In genomic region chr7:24593621-24594308, GRCm38 (mm10) we compare ENCODE assay signal across 8 mouse cellular contexts. TPM values are rescaled to one million over a fixed set of nuclear protein-coding genes. Genes with fewer than 3 reads are reported as not detected.
A peak's percentile ranks its signal among the peaks of the same experiment; 100 is the strongest.
DNase-seq lines count a peak whose midpoint lies in the region; ATAC-seq and TF ChIP-seq lines count a peak whose summit lies in the region.

No protein-coding gene starts in this region.

- in situ Hi-C loops in ES-E14 (cut with MboI; ENCODE audit: low sequenced_read_pairs in 2 of 2, unreplicated experiment in 2 of 2), result no loop called here

- peak overlapping the region; percentile 78 to 85 for H3K4me3 ChIP-seq in ES-E14 (ENCODE audit: insufficient read depth in 1 of 2, low read depth in 1 of 2, low read length in 2 of 2, poor library complexity in 1 of 2, severe bottlenecking in 1 of 2)
- peak overlapping the region; percentile 61 for H3K4me3 ChIP-seq in forebrain, embryonic 12.5 days (replicated peaks)
- H3K4me3 ChIP-seq in lung, postnatal 0 days (ENCODE audit: low read depth, low read length), result peak overlapping the region; percentile 64

- intact Hi-C loops in heart, postnatal 14 days (cut with DNase I), result loop anchor here (5.0 kb wide), 1 partner anchor 46 kb away; the partner anchor contains the start of genes Pinlyp and Xrcc1

- H3K4me2 ChIP-seq in forebrain, embryonic 12.5 days, result peak overlapping the region; percentile 79
- H3K4me2 ChIP-seq in lung, postnatal 0 days (replicated peaks; ENCODE audit: low read depth, low read length), result peak overlapping the region; percentile 87

- peaks cover 0 to 5% of the 10 kb centered on the region in 2 experiments; a peak in 1 of 4 replicates for H3K4me1 ChIP-seq in ES-E14 (ENCODE audit: control insufficient read depth in 2 of 2, insufficient read depth in 2 of 2, low read length in 2 of 2, poor library complexity in 1 of 2)
- peaks cover 20% of the 10 kb centered on the region for H3K4me1 ChIP-seq in forebrain, embryonic 12.5 days
- no peaks in the 10 kb centered on the region for H3K4me1 ChIP-seq in lung, postnatal 0 days (ENCODE audit: insufficient read depth, low read depth, low read length)

- peaks cover 19% of the 10 kb centered on the region for H3K27me3 ChIP-seq in forebrain, embryonic 12.5 days
- no peaks in the 10 kb centered on the region for H3K27me3 ChIP-seq in lung, postnatal 0 days (replicated peaks; ENCODE audit: insufficient read depth, low read length)

- no peak for TF ChIP-seq EP300 in lung, postnatal 0 days (IDR thresholded peaks at IDR 0.05)

- no peaks in the 10 kb centered on the region for H3K36me3 ChIP-seq in ES-E14 (ENCODE audit: control insufficient read depth, insufficient read depth, low read length, poor library complexity, severe bottlenecking)
- H3K36me3 ChIP-seq in forebrain, embryonic 12.5 days (replicated peaks), result no peaks in the 10 kb centered on the region
- no peaks in the 10 kb centered on the region for H3K36me3 ChIP-seq in lung, postnatal 0 days (ENCODE audit: insufficient read depth, low read length)

- H3K27ac ChIP-seq in ES-E14 (ENCODE audit: insufficient read depth, low read depth, low read length, poor library complexity, severe bottlenecking), result no peak overlapping the region
- no peak overlapping the region for H3K27ac ChIP-seq in forebrain, embryonic 12.5 days
- no peak overlapping the region for H3K27ac ChIP-seq in lung, postnatal 0 days (ENCODE audit: low read length)

- DNase-seq in ES-E14 (ENCODE audit: low read depth, low spot score), result no peak
- peak; percentile 81 for DNase-seq in heart, postnatal 14 days
- DNase-seq in kidney, postnatal 4 days, result peak; percentile 81 to 87
- DNase-seq in lung, postnatal 0 days (ENCODE audit: low spot score), result peak; percentile 77
- DNase-seq in ovary, adult 18-20 months (ENCODE audit: low spot score), result peak; percentile 71
- peak; percentile 80 for DNase-seq in thymus, postnatal 0 days (ENCODE audit: low spot score)

- peak overlapping the region; percentile 77 for H3K9ac ChIP-seq in ES-E14 (ENCODE audit: insufficient read depth, low read depth, low read length, poor library complexity, severe bottlenecking)
- peak overlapping the region; percentile 64 for H3K9ac ChIP-seq in forebrain, embryonic 12.5 days
- peak overlapping the region; percentile 48 for H3K9ac ChIP-seq in lung, postnatal 0 days (replicated peaks; ENCODE audit: low read depth)

- ATAC-seq in cerebellum, adult (ENCODE audit: insufficient number of reproducible peaks, low FRiP score, low TSS enrichment), result peak; percentile 87; the same call in 1 of the 2 replicates
- ATAC-seq in forebrain, embryonic 12.5 days (ENCODE audit: low FRiP score), result peak; percentile 93
- ATAC-seq in lung, postnatal 0 days, result peak; percentile 94

- no peaks in the 10 kb centered on the region for H3K9me3 ChIP-seq in ES-E14 (ENCODE audit: control insufficient read depth, insufficient read depth, low read depth, low read length)
- no peaks in the 10 kb centered on the region for H3K9me3 ChIP-seq in forebrain, embryonic 12.5 days
- H3K9me3 ChIP-seq in lung, postnatal 0 days (ENCODE audit: low read length), result no peaks in the 10 kb centered on the region

- 2% methylated on average over 39 of the region's 39 CpGs for WGBS in forebrain, embryonic 12.5 days
- WGBS in lung, postnatal 0 days, result 2% methylated on average over 38 of the region's 39 CpGs

- TF ChIP-seq CTCF in lung, postnatal 0 days (IDR thresholded peaks at IDR 0.05), result no peak

TF ChIP-seq in ES-E14, 5 proteins besides CTCF, POLR2A, EP300 and RAD21:
- TF ChIP-seq ZC3H11A (IDR thresholded peaks at IDR 0.05; ENCODE audit: borderline replicate concordance, low read depth, low read length), result no peak
- no peak for TF ChIP-seq MAFK (IDR thresholded peaks at IDR 0.05; ENCODE audit: insufficient read depth, low read depth, low read length)
- TF ChIP-seq ZNF384 (IDR thresholded peaks at IDR 0.05; ENCODE audit: low read depth, low read length), result no peak
- TF ChIP-seq HCFC1 (IDR thresholded peaks at IDR 0.05; ENCODE audit: borderline replicate concordance, insufficient read depth, low read length), result no peak
- TF ChIP-seq CHD2 (IDR thresholded peaks at IDR 0.05; ENCODE audit: low read depth, low read length), result no peak

RNA-seq across cellular contexts. Expression of gene Zfp575, which starts 6.3 kb away (rescaled TPM):
- total RNA-seq in ES-E14 (2012; rRNA removed), result 0.22 TPM in 1 of 2 replicates, not detected in the other
- 3.1 and 3.5 TPM in 2 replicates for polyA plus RNA-seq in forebrain, embryonic 12.5 days (2016; fragmentation: Nextera tagmentation; extraction: Ambion mirVana)
- under 1 TPM; 0.12 TPM for total RNA-seq in heart, postnatal 14 days (2021)
- polyA plus RNA-seq in lung, postnatal 0 days (2015; fragmentation: Nextera tagmentation; extraction: Ambion mirVana), result 1.5 TPM in 2 replicates
- polyA plus RNA-seq in thymus, postnatal 0 days (2015; fragmentation: Nextera tagmentation; extraction: Ambion mirVana), result 0.48 and 0.71 TPM in 2 replicates

RNA-seq across cellular contexts. Expression of gene Ethe1, which starts 6.4 kb away (rescaled TPM):
- total RNA-seq in ES-E14 (2012; rRNA removed), result 14.3 and 14.7 TPM in 2 replicates
- polyA plus RNA-seq in forebrain, embryonic 12.5 days (2016; fragmentation: Nextera tagmentation; extraction: Ambion mirVana), result 15.3 and 15.7 TPM in 2 replicates
- 10 to 100 TPM; 29.8 to 30.1 TPM for total RNA-seq in heart, postnatal 14 days (2021)
- polyA plus RNA-seq in lung, postnatal 0 days (2015; fragmentation: Nextera tagmentation; extraction: Ambion mirVana), result 13.4 and 14.5 TPM in 2 replicates
- 39.2 and 39.9 TPM in 2 replicates for polyA plus RNA-seq in thymus, postnatal 0 days (2015; fragmentation: Nextera tagmentation; extraction: Ambion mirVana)

RNA-seq across cellular contexts. Expression of gene Phldb3, which starts 16.8 kb away (rescaled TPM):
- total RNA-seq in ES-E14 (2012; rRNA removed), result 1.5 and 1.8 TPM in 2 replicates
- not detected in 2 replicates for polyA plus RNA-seq in forebrain, embryonic 12.5 days (2016; fragmentation: Nextera tagmentation; extraction: Ambion mirVana)
- under 1 TPM; 0.51 to 0.55 TPM for total RNA-seq in heart, postnatal 14 days (2021)
- polyA plus RNA-seq in lung, postnatal 0 days (2015; fragmentation: Nextera tagmentation; extraction: Ambion mirVana), result 0.33 and 0.42 TPM in 2 replicates
- 0.47 and 0.73 TPM in 2 replicates for polyA plus RNA-seq in thymus, postnatal 0 days (2015; fragmentation: Nextera tagmentation; extraction: Ambion mirVana)

RNA-seq across cellular contexts. Expression of gene Lypd3, which starts 42.6 kb away (rescaled TPM):
- total RNA-seq in ES-E14 (2012; rRNA removed), result 0.13 and 0.32 TPM in 2 replicates
- 0.42 and 0.56 TPM in 2 replicates for polyA plus RNA-seq in forebrain, embryonic 12.5 days (2016; fragmentation: Nextera tagmentation; extraction: Ambion mirVana)
- not detected for total RNA-seq in heart, postnatal 14 days (2021)
- polyA plus RNA-seq in lung, postnatal 0 days (2015; fragmentation: Nextera tagmentation; extraction: Ambion mirVana), result not detected in 2 replicates
- 1.8 and 2.2 TPM in 2 replicates for polyA plus RNA-seq in thymus, postnatal 0 days (2015; fragmentation: Nextera tagmentation; extraction: Ambion mirVana)

RNA-seq across cellular contexts. Expression of gene Xrcc1, which starts 47.7 kb away (rescaled TPM):
- 69.7 and 144 TPM in 2 replicates for total RNA-seq in ES-E14 (2012; rRNA removed)
- polyA plus RNA-seq in forebrain, embryonic 12.5 days (2016; fragmentation: Nextera tagmentation; extraction: Ambion mirVana), result 105 and 107 TPM in 2 replicates
- total RNA-seq in heart, postnatal 14 days (2021), result 10 to 100 TPM; 23.8 to 26.3 TPM
- polyA plus RNA-seq in lung, postnatal 0 days (2015; fragmentation: Nextera tagmentation; extraction: Ambion mirVana), result 35.4 and 37.0 TPM in 2 replicates
- 61.0 and 66.5 TPM in 2 replicates for polyA plus RNA-seq in thymus, postnatal 0 days (2015; fragmentation: Nextera tagmentation; extraction: Ambion mirVana)
